Comparison of ENCODE assay signal across 8 mouse cellular contexts in genomic region chr8:109705320-109706075, GRCm38 (mm10). TPM values are rescaled to one million over a fixed set of nuclear protein-coding genes. Genes with fewer than 3 reads are reported as not detected.
DNase-seq lines count a peak whose midpoint lies in the region; ATAC-seq and TF ChIP-seq lines count a peak whose summit lies in the region.

TSS of gene Zfp821 (plus strand) at chr8:109705546.

- H3K9me3 ChIP-seq in heart, embryonic 15.5 days (replicated peaks), result no peaks in the 10 kb centered on the region
- H3K9me3 ChIP-seq in liver, embryonic 14.5 days (ENCODE audit: control insufficient read depth, low read length), result no peaks in the 10 kb centered on the region
- no peaks in the 10 kb centered on the region for H3K9me3 ChIP-seq in neural tube, embryonic 11.5 days (ENCODE audit: control insufficient read depth, low read length)
- no peaks in the 10 kb centered on the region for H3K9me3 ChIP-seq in stomach, postnatal 0 days (ENCODE audit: control insufficient read depth, low read length)

- H3K4me1 ChIP-seq in brown adipose tissue, adult 24 weeks (ENCODE audit: control insufficient read depth, insufficient read depth, insufficient read length, low read length), result no peaks in the 10 kb centered on the region
- peaks cover 28% of the 10 kb centered on the region for H3K4me1 ChIP-seq in heart, embryonic 15.5 days (replicated peaks)
- H3K4me1 ChIP-seq in liver, embryonic 14.5 days (replicated peaks; ENCODE audit: control insufficient read depth in 2 of 2, insufficient read depth in 2 of 2, low read length in 1 of 2), result peaks cover 12 to 18% of the 10 kb centered on the region in 2 experiments
- peaks cover 14% of the 10 kb centered on the region for H3K4me1 ChIP-seq in neural tube, embryonic 11.5 days (ENCODE audit: control insufficient read depth, insufficient read depth, low read length)
- no peaks in the 10 kb centered on the region for H3K4me1 ChIP-seq in stomach, postnatal 0 days (replicated peaks; ENCODE audit: control insufficient read depth, insufficient read depth)

- ATAC-seq in heart, embryonic 15.5 days (replicated peaks; ENCODE audit: insufficient number of reproducible peaks, insufficient read depth, low FRiP score, low read depth), result peak; percentile 94
- ATAC-seq in liver, embryonic 14.5 days (ENCODE audit: insufficient read depth), result peak; percentile 90
- peak; percentile 83 for ATAC-seq in neural tube, embryonic 11.5 days (ENCODE audit: insufficient read depth, low FRiP score, low TSS enrichment)
- ATAC-seq in stomach, postnatal 0 days (ENCODE audit: low FRiP score, low TSS enrichment), result peak; percentile 91

- no peak for TF ChIP-seq CTCF in liver, embryonic 14.5 days (IDR thresholded peaks at IDR 0.05; ENCODE audit: low read depth)
- no peak for TF ChIP-seq CTCF in stomach, postnatal 0 days (IDR thresholded peaks at IDR 0.05; ENCODE audit: low read depth)

- no peak for TF ChIP-seq EP300 in liver, embryonic 14.5 days (IDR thresholded peaks at IDR 0.05; ENCODE audit: low read depth)
- no peak for TF ChIP-seq EP300 in stomach, postnatal 0 days (optimal IDR thresholded peaks at IDR 0.05)

- peak within 1 kb of the TSS; percentile 83 for H3K4me3 ChIP-seq in brown adipose tissue, adult 24 weeks (ENCODE audit: insufficient read depth, low read depth, low read length)
- H3K4me3 ChIP-seq in heart, embryonic 15.5 days, result peak within 1 kb of the TSS; percentile 95
- peak within 1 kb of the TSS; percentile 64 to 99 for H3K4me3 ChIP-seq in liver, embryonic 14.5 days (ENCODE audit: insufficient read depth in 1 of 2, low read depth in 2 of 2, low read length in 2 of 2)
- peak within 1 kb of the TSS; percentile 96 for H3K4me3 ChIP-seq in neural tube, embryonic 11.5 days (ENCODE audit: low read depth, low read length)
- H3K4me3 ChIP-seq in stomach, postnatal 0 days (ENCODE audit: low read depth, low read length), result peak within 1 kb of the TSS; percentile 96

- peak; percentile 91 for DNase-seq in CD4-positive, CD25-positive, alpha-beta regulatory T cell, adult 2 months (ENCODE audit: low read depth, low spot score)
- DNase-seq in fibroblast of lung, adult 2 months (ENCODE audit: low read depth), result peak; percentile 46
- peak; percentile 96 to 97 for DNase-seq in kidney, postnatal 25 days
- peak; percentile 89 to 93 (median 90) for DNase-seq in liver, embryonic 14.5 days (ENCODE audit: low read depth in 3 of 3, low spot score in 3 of 3)
- DNase-seq in neural tube, embryonic 11.5 days (ENCODE audit: low spot score), result peak; percentile 99
- DNase-seq in stomach, postnatal 0 days (ENCODE audit: low spot score), result peak; percentile 93

- peak within 1 kb of the TSS; percentile 98 for H3K9ac ChIP-seq in heart, embryonic 15.5 days
- peak within 1 kb of the TSS; percentile 99 for H3K9ac ChIP-seq in liver, embryonic 14.5 days (replicated peaks)
- peak within 1 kb of the TSS; percentile 99 for H3K9ac ChIP-seq in neural tube, embryonic 11.5 days (ENCODE audit: low read length)
- H3K9ac ChIP-seq in stomach, postnatal 0 days (ENCODE audit: low read length), result peak within 1 kb of the TSS; percentile 98

- WGBS in heart, embryonic 15.5 days, result under 1% methylated on average over 96 of the region's 100 CpGs
- under 1% methylated on average over 91 of the region's 100 CpGs for WGBS in liver, embryonic 14.5 days (ENCODE audit: insufficient replicate concordance)
- WGBS in neural tube, embryonic 11.5 days, result under 1% methylated on average over 59 of the region's 100 CpGs
- 0% methylated on average over 50 of the region's 100 CpGs for WGBS in stomach, postnatal 0 days

- H3K27me3 ChIP-seq in heart, embryonic 15.5 days, result no peaks in the 10 kb centered on the region
- peaks cover 2% of the 10 kb centered on the region for H3K27me3 ChIP-seq in liver, embryonic 14.5 days (ENCODE audit: control insufficient read depth, insufficient read depth, low read length)
- peaks cover 8% of the 10 kb centered on the region; the same call in 1 of the 2 replicates for H3K27me3 ChIP-seq in neural tube, embryonic 11.5 days (ENCODE audit: control insufficient read depth, insufficient read depth, low read length)
- no peaks in the 10 kb centered on the region for H3K27me3 ChIP-seq in stomach, postnatal 0 days (ENCODE audit: control insufficient read depth, insufficient read depth, low read length)

- peaks cover 26% of the 10 kb centered on the region for H3K36me3 ChIP-seq in heart, embryonic 15.5 days
- H3K36me3 ChIP-seq in liver, embryonic 14.5 days (replicated peaks; ENCODE audit: control insufficient read depth, insufficient read depth, low read depth), result peaks cover 10% of the 10 kb centered on the region
- peaks cover 12% of the 10 kb centered on the region for H3K36me3 ChIP-seq in neural tube, embryonic 11.5 days (ENCODE audit: control insufficient read depth, insufficient read depth, low read length)
- H3K36me3 ChIP-seq in stomach, postnatal 0 days (ENCODE audit: control insufficient read depth, insufficient read depth, low read length), result 0 out of 2 replicates have a peak, but pooled peaks cover 5% of the 10 kb centered on the region

- peak within 1 kb of the TSS; percentile 89 for H3K4me2 ChIP-seq in heart, embryonic 15.5 days
- H3K4me2 ChIP-seq in liver, embryonic 14.5 days (ENCODE audit: low read depth), result peak within 1 kb of the TSS; percentile 92
- H3K4me2 ChIP-seq in neural tube, embryonic 11.5 days (ENCODE audit: low read depth), result peak within 1 kb of the TSS; percentile 89
- H3K4me2 ChIP-seq in stomach, postnatal 0 days (replicated peaks; ENCODE audit: low read depth), result peak within 1 kb of the TSS; percentile 77

- no peak within 1 kb of the TSS for H3K27ac ChIP-seq in brown adipose tissue, adult 24 weeks (replicated peaks; ENCODE audit: low read depth, low read length)
- peak within 1 kb of the TSS; percentile 96 for H3K27ac ChIP-seq in heart, embryonic 15.5 days
- peak within 1 kb of the TSS; percentile 81 for H3K27ac ChIP-seq in liver, embryonic 14.5 days
- peak within 1 kb of the TSS; percentile 91 for H3K27ac ChIP-seq in neural tube, embryonic 11.5 days (ENCODE audit: low read depth, low read length)
- peak within 1 kb of the TSS; percentile 98 for H3K27ac ChIP-seq in stomach, postnatal 0 days (replicated peaks)

RNA-seq across cellular contexts. Expression of gene Zfp821, which starts in this region (rescaled TPM):
- 1.3 and 3.2 TPM in 2 replicates for polyA plus RNA-seq in brown adipose tissue, adult 24 weeks (2012; ENCODE audit: insufficient read depth, insufficient read length, missing spikeins)
- 16.4 and 18.2 TPM in 2 replicates for polyA plus RNA-seq in heart, embryonic 15.5 days (2015; fragmentation: Nextera tagmentation; extraction: Ambion mirVana)
- polyA plus RNA-seq in liver, embryonic 14.5 days (2012; rRNA removed), result 3.2 and 4.8 TPM in 2 replicates
- polyA plus RNA-seq in liver, embryonic 14.5 days (2014; fragmentation: Nextera tagmentation; extraction: Ambion mirVana), result 5.0 and 5.4 TPM in 2 replicates
- 52.3 and 55.9 TPM in 2 replicates for polyA plus RNA-seq in neural tube, embryonic 11.5 days (2014; fragmentation: Nextera tagmentation; extraction: Ambion mirVana)
- polyA plus RNA-seq in stomach, postnatal 0 days (2015; fragmentation: Nextera tagmentation; extraction: Ambion mirVana), result 12.2 and 13.6 TPM in 2 replicates

Comparison
In these comparisons a context has a peak if more than half of its experiments do, and no peak if none do; other contexts are left out.
1. DNase-seq: peak in every context shown above with its lines; median percentile 99 in neural tube, embryonic 11.5 days; 96 in kidney, postnatal 25 days; 93 in stomach, postnatal 0 days; 91 in CD4-positive, CD25-positive, alpha-beta regulatory T cell, adult 2 months; 90 in liver, embryonic 14.5 days; 46 in fibroblast of lung, adult 2 months.